ENCODE assay signal across 10 mouse cellular contexts in the genomic region with DNA sequence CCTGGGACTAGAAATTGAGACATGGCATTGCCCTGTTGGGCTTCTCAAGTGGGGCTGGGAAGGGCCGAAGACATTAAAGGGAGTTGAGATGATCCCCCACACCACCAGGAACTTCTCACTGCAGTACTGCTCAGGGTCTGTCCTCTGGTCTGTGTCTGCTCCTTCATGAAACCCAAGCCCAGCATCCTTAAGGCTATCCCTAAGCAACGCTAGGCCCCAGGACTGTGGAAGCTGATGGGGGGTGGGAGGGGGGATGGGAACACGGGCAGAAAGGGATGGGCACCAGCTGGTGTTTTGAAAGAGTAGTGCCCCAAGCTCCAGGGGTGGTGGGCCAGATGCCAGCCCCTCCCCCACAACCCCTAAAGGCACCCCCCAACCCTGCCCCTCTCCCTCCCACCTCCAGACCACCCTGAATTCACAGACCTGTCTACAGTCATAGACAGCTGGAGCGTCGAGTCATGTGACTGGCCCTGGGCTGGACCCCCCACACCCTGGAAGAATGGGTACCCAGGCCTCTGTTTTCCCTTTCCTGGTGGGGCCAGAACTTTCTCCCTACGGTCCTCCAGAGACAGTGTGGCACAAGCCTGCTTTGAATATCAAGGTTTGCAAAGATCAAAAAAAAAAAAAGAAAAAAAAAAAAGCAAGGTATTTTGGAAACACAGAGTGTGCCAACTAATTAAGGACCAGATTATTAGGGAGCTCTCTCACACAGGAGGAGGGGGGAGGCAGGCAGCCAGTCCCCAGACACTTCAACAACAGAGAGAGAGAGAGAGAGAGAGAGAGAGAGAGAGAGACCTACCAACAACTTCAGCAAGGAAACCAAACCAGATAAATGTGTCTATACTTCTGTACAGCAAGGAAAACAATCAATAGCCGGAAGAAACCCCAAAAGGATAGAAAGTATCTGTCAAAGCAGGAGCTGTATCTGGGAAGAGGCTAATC.
DNase-seq lines count a peak whose midpoint lies in the region; ATAC-seq and TF ChIP-seq lines count a peak whose summit lies in the region.
"Had no signal": no experiment of that assay in that cellular context is flagged by ENCODE, and none has a peak within 500 bp of the region (broad histone marks: within the 10 kb centered on the region; RNA-seq: fewer than 3 reads in every experiment).

No protein-coding gene starts in this region.

- no peak overlapping the region for H3K4me2 ChIP-seq in lung, embryonic 14.5 days
- no peak overlapping the region for H3K4me2 ChIP-seq in embryonic facial prominence, embryonic 12.5 days (replicated peaks)
- H3K4me2 ChIP-seq in forebrain, embryonic 16.5 days (ENCODE audit: low read length): no peak overlapping the region
- no peak overlapping the region for H3K4me2 ChIP-seq in midbrain, embryonic 12.5 days (replicated peaks)
- H3K4me2 ChIP-seq in kidney, embryonic 14.5 days (replicated peaks; ENCODE audit: low read depth, low read length): no peak overlapping the region

- no peaks in the 10 kb centered on the region for H3K36me3 ChIP-seq in lung, embryonic 14.5 days (ENCODE audit: insufficient read depth)
- H3K36me3 ChIP-seq in embryonic facial prominence, embryonic 12.5 days: no peaks in the 10 kb centered on the region
- H3K36me3 ChIP-seq in forebrain, embryonic 16.5 days (ENCODE audit: control insufficient read depth, insufficient read depth): no peaks in the 10 kb centered on the region
- H3K36me3 ChIP-seq in midbrain, embryonic 12.5 days: no peaks in the 10 kb centered on the region
- H3K36me3 ChIP-seq in kidney, embryonic 14.5 days (ENCODE audit: control insufficient read depth, insufficient read depth, low read length): no peaks in the 10 kb centered on the region

- H3K27ac ChIP-seq in lung, embryonic 14.5 days (ENCODE audit: low read depth): no peak overlapping the region
- no peak overlapping the region for H3K27ac ChIP-seq in embryonic facial prominence, embryonic 12.5 days
- H3K27ac ChIP-seq in forebrain, embryonic 16.5 days (ENCODE audit: low read length): no peak overlapping the region
- H3K27ac ChIP-seq in midbrain, embryonic 12.5 days (replicated peaks): 0 out of 2 replicates have a peak overlapping the region, but pooled peaks have one; percentile 20
- no peak overlapping the region for H3K27ac ChIP-seq in kidney, embryonic 14.5 days (ENCODE audit: low read depth, low read length)

- ATAC-seq in lung, embryonic 14.5 days (ENCODE audit: insufficient read depth): 0 out of 2 replicates have a peak, but pooled peaks have one; percentile 58
- peak; percentile 71; the same call in 1 of the 2 replicates for ATAC-seq in embryonic facial prominence, embryonic 12.5 days (ENCODE audit: insufficient number of reproducible peaks, insufficient read depth, low FRiP score, low TSS enrichment)
- peak; percentile 75 for ATAC-seq in forebrain, embryonic 16.5 days
- peak; percentile 62; the same call in 1 of the 2 replicates for ATAC-seq in midbrain, embryonic 12.5 days (ENCODE audit: low FRiP score, low read depth)
- ATAC-seq in kidney, embryonic 14.5 days (ENCODE audit: low FRiP score, low TSS enrichment): no peak

- H3K9me3 ChIP-seq in lung, embryonic 14.5 days (ENCODE audit: low read depth, low read length): no peaks in the 10 kb centered on the region
- no peaks in the 10 kb centered on the region for H3K9me3 ChIP-seq in embryonic facial prominence, embryonic 12.5 days
- H3K9me3 ChIP-seq in forebrain, embryonic 16.5 days (ENCODE audit: control insufficient read depth, low read length): no peaks in the 10 kb centered on the region
- H3K9me3 ChIP-seq in midbrain, embryonic 12.5 days: no peaks in the 10 kb centered on the region
- H3K9me3 ChIP-seq in kidney, embryonic 14.5 days (ENCODE audit: control insufficient read depth, low read length): no peaks in the 10 kb centered on the region

- DNase-seq in lung, embryonic 14.5 days: no peak
- DNase-seq in lung, postnatal 25 days (ENCODE audit: low spot score): no peak
- DNase-seq in adrenal gland, adult 18-20 months (ENCODE audit: low spot score in 2 of 2): no peak
- no peak for DNase-seq in layer of hippocampus, postnatal 10 days (ENCODE audit: low spot score in 2 of 2)
- DNase-seq: cerebellum, adult 11-12 months; thymus, postnatal 25 days had no signal

- no peak overlapping the region for H3K9ac ChIP-seq in lung, embryonic 14.5 days
- no peak overlapping the region for H3K9ac ChIP-seq in embryonic facial prominence, embryonic 12.5 days
- H3K9ac ChIP-seq in forebrain, embryonic 16.5 days (replicated peaks; ENCODE audit: low read depth, low read length): no peak overlapping the region
- no peak overlapping the region for H3K9ac ChIP-seq in midbrain, embryonic 12.5 days (replicated peaks)
- H3K9ac ChIP-seq in kidney, embryonic 14.5 days (ENCODE audit: low read depth, low read length): no peak overlapping the region

- H3K4me3 ChIP-seq in lung, embryonic 14.5 days (ENCODE audit: low read depth, low read length): no peak overlapping the region
- no peak overlapping the region for H3K4me3 ChIP-seq in embryonic facial prominence, embryonic 12.5 days
- H3K4me3 ChIP-seq in forebrain, embryonic 16.5 days (replicated peaks; ENCODE audit: low read length): no peak overlapping the region
- no peak overlapping the region for H3K4me3 ChIP-seq in midbrain, embryonic 12.5 days
- no peak overlapping the region for H3K4me3 ChIP-seq in kidney, embryonic 14.5 days (ENCODE audit: low read length)

- no peaks in the 10 kb centered on the region for H3K27me3 ChIP-seq in lung, embryonic 14.5 days (ENCODE audit: insufficient read depth, low read length)
- no peaks in the 10 kb centered on the region for H3K27me3 ChIP-seq in embryonic facial prominence, embryonic 12.5 days
- H3K27me3 ChIP-seq in forebrain, embryonic 16.5 days (replicated peaks; ENCODE audit: control insufficient read depth, insufficient read depth, low read length): no peaks in the 10 kb centered on the region
- no peaks in the 10 kb centered on the region for H3K27me3 ChIP-seq in midbrain, embryonic 12.5 days
- H3K27me3 ChIP-seq in kidney, embryonic 14.5 days (ENCODE audit: control insufficient read depth, insufficient read depth, low read length): no peaks in the 10 kb centered on the region

- 0 out of 2 replicates have a peak, but pooled peaks cover 4% of the 10 kb centered on the region for H3K4me1 ChIP-seq in lung, embryonic 14.5 days (ENCODE audit: insufficient read depth)
- peaks cover 12% of the 10 kb centered on the region for H3K4me1 ChIP-seq in embryonic facial prominence, embryonic 12.5 days
- peaks cover 13% of the 10 kb centered on the region for H3K4me1 ChIP-seq in forebrain, embryonic 16.5 days (replicated peaks; ENCODE audit: control insufficient read depth, insufficient read depth, low read length)
- peaks cover 19% of the 10 kb centered on the region for H3K4me1 ChIP-seq in midbrain, embryonic 12.5 days
- H3K4me1 ChIP-seq in kidney, embryonic 14.5 days (ENCODE audit: control insufficient read depth, insufficient read depth, low read length): 0 out of 2 replicates have a peak, but pooled peaks cover 6% of the 10 kb centered on the region

- 55% methylated on average over 7 of the region's 7 CpGs for WGBS in lung, embryonic 14.5 days
- WGBS in embryonic facial prominence, embryonic 12.5 days: 59% methylated on average over 7 of the region's 7 CpGs
- WGBS in forebrain, embryonic 16.5 days: 28% methylated on average over 7 of the region's 7 CpGs
- WGBS in midbrain, embryonic 12.5 days: 65% methylated on average over 7 of the region's 7 CpGs
- WGBS in kidney, embryonic 14.5 days: 71% methylated on average over 7 of the region's 7 CpGs

- TF ChIP-seq CTCF in lung, embryonic 14.5 days (IDR thresholded peaks at IDR 0.05; ENCODE audit: low read depth): no peak
